Mouse (Mus musculus): ENCODE measurements around the gene 4930412O13Rik.

The 4930412O13Rik gene

GRCm38 (mm10) chr2:9881051-9881591, at the start of gene 4930412O13Rik:
TSS of gene 4930412O13Rik (plus strand) at chr2:9881252.
- DNase-seq = peak in 1 of 2 experiments; percentile 12

- no peak for DNase-seq
Observed at GRCm38 (mm10) chr2:9833712-9834111, 47.3 kb upstream of the 4930412O13Rik start.

GRCm38 (mm10) chr2:9835195-9835594, 45.9 kb upstream of the 4930412O13Rik start:
- DNase-seq = no peak

- DNase-seq = no peak
Observed at GRCm38 (mm10) chr2:9852851-9853576, 28.0 kb upstream of the 4930412O13Rik start.

GRCm38 (mm10) chr2:9855861-9856260, 25.2 kb upstream of the 4930412O13Rik start:
- DNase-seq = no peak

GRCm38 (mm10) chr2:9860698-9861097, 20.4 kb upstream of the 4930412O13Rik start:
- no peak for DNase-seq

GRCm38 (mm10) chr2:9867092-9867825, 13.8 kb upstream of the 4930412O13Rik start:
- DNase-seq = no peak

GRCm38 (mm10) chr2:9871141-9871716, 9.8 kb upstream of the 4930412O13Rik start:
- no peak for DNase-seq

GRCm38 (mm10) chr2:9871798-9872197, 9.3 kb upstream of the 4930412O13Rik start:
- DNase-seq = no peak

GRCm38 (mm10) chr2:9872682-9873081, 8.4 kb upstream of the 4930412O13Rik start:
- no peak for DNase-seq

- no peak for DNase-seq
Observed at GRCm38 (mm10) chr2:9873757-9874156, 7.3 kb upstream of the 4930412O13Rik start.

- DNase-seq = peak in 1 of 2 experiments; percentile 9
Observed at GRCm38 (mm10) chr2:9874467-9875219, 6.4 kb upstream of the 4930412O13Rik start.

GRCm38 (mm10) chr2:9875220-9875619, 5.8 kb upstream of the 4930412O13Rik start:
- no peak for DNase-seq

GRCm38 (mm10) chr2:9875676-9876357, 5.2 kb upstream of the 4930412O13Rik start:
- no peak for DNase-seq

- DNase-seq = peak in 1 of 2 experiments; percentile 8
Observed at GRCm38 (mm10) chr2:9876621-9877325, 4.3 kb upstream of the 4930412O13Rik start.

- DNase-seq = peak in 1 of 2 experiments; percentile 36
Observed at GRCm38 (mm10) chr2:9877326-9877690, 3.7 kb upstream of the 4930412O13Rik start.

GRCm38 (mm10) chr2:9877966-9878563, 3.0 kb upstream of the 4930412O13Rik start:
- DNase-seq = peak in 1 of 2 experiments; percentile 30

- DNase-seq = peak in 1 of 2 experiments; percentile 20
Observed at GRCm38 (mm10) chr2:9878564-9879081, 2.4 kb upstream of the 4930412O13Rik start.

GRCm38 (mm10) chr2:9879092-9879491, 2.0 kb upstream of the 4930412O13Rik start:
- DNase-seq = peak in 1 of 2 experiments; percentile 34

GRCm38 (mm10) chr2:9879493-9879892, 1.6 kb upstream of the 4930412O13Rik start:
- peak; percentile 87 to 88 for DNase-seq

- DNase-seq = no peak
Observed at GRCm38 (mm10) chr2:9880271-9880670, 781 bp upstream of the 4930412O13Rik start.

Measured in cerebellum, postnatal 14 days (tissue).